Mouse (Mus musculus): Measurements from ENCODE around the gene Pdcl.

DNA sequence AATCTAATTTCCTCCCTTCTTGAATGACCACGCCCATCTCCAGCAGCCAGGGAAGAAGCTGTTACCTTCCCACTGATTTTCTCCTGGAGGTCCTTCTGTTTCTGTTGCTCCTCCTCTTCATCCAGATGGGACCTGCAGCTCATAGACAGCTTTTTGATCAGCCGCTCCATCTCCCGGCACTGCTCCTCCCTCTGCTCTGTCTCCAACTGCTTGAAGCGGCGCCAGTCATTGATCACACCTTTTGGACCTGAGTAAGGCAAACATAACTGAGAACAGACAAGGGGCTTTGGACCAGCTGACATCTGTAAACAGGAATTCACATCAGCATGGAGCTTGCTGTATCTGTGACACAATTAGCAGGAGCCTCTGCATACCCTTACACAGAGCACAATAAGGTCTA is 3.6 kb downstream of the Pdcl start:
- TF ChIP-seq POLR2A (IDR thresholded peaks at IDR 0.05; ENCODE audit: insufficient read length, low read depth) (no peak), POLR2AphosphoS2 (IDR thresholded peaks at IDR 0.05; ENCODE audit: insufficient read length, low read depth) (no peak), MAX (IDR thresholded peaks at IDR 0.05; ENCODE audit: low read depth) (no peak), TCF12 (IDR thresholded peaks at IDR 0.05; ENCODE audit: insufficient read depth, poor library complexity, severe bottlenecking) (no peak), USF1 (IDR thresholded peaks at IDR 0.05; ENCODE audit: low read depth) (no peak), MYOD1 (IDR thresholded peaks at IDR 0.05; ENCODE audit: control insufficient read depth in 1 of 3, insufficient read length in 2 of 3, low read depth in 2 of 3) (no peak), E2F4 (IDR thresholded peaks at IDR 0.05; ENCODE audit: insufficient read depth) (no peak), MYOG (IDR thresholded peaks at IDR 0.05; ENCODE audit: control insufficient read depth in 1 of 3, insufficient read depth in 1 of 3, insufficient read length in 2 of 3, low read depth in 2 of 3) (no peak), SRF (IDR thresholded peaks at IDR 0.05; ENCODE audit: control insufficient read depth, insufficient read length, low read depth) (no peak)
